Mouse (Mus musculus) kidney, adult 8-10 months (tissue): ENCODE measurements around the gene Etfbkmt.
"Not testable (repeated sequence)": the region's sequence is repeated elsewhere in the genome, so short reads cannot be mapped to it uniquely, and the experiment has no call there.

ENCODE experiments used
- DNase-seq, 2 experiments: peaks; one replicate each; pipeline ENCODE4 v3.0.0; 2022

Gene Etfbkmt

GRCm38 (mm10) chr6:149134391-149135150 is 5.1 kb upstream of the Etfbkmt start:
- DNase-seq, result no peak

GRCm38 (mm10) chr6:149135631-149136030 is 4.0 kb upstream of the Etfbkmt start:
- DNase-seq, result no peak

- no peak for DNase-seq
Observed at GRCm38 (mm10) chr6:149137936-149138335, 1.7 kb upstream of the Etfbkmt start.

- DNase-seq, result no peak
Observed at GRCm38 (mm10) chr6:149139011-149139410, 638 bp upstream of the Etfbkmt start.

GRCm38 (mm10) chr6:149141393-149142173 is 1.9 kb downstream of the Etfbkmt start:
- DNase-seq, result peak; percentile 85 to 88

- peak in 1 of 2 experiments; percentile 55 for DNase-seq
Observed at GRCm38 (mm10) chr6:149145143-149145542, 5.5 kb downstream of the Etfbkmt start.

- peak; percentile 62 to 76 for DNase-seq
Observed at GRCm38 (mm10) chr6:149148436-149149229, 9.0 kb downstream of the Etfbkmt start.

- no peak for DNase-seq
Observed at GRCm38 (mm10) chr6:149152119-149152518, 12.5 kb downstream of the Etfbkmt start.

GRCm38 (mm10) chr6:149153473-149154115 is 13.9 kb downstream of the Etfbkmt start:
- DNase-seq, result no peak

GRCm38 (mm10) chr6:149154116-149155030 is 14.7 kb downstream of the Etfbkmt start:
- DNase-seq, result no peak

GRCm38 (mm10) chr6:149155031-149155841 is 15.6 kb downstream of the Etfbkmt start:
- peak; percentile 61 for DNase-seq

GRCm38 (mm10) chr6:149167038-149167437 is 27.4 kb downstream of the Etfbkmt start:
- not testable (repeated sequence) for DNase-seq

GRCm38 (mm10) chr6:149167672-149168071 is 28.0 kb downstream of the Etfbkmt start:
- DNase-seq, result no peak

GRCm38 (mm10) chr6:149168436-149168835 is 28.8 kb downstream of the Etfbkmt start:
- DNase-seq, result no peak

GRCm38 (mm10) chr6:149169965-149170364 is 30.3 kb downstream of the Etfbkmt start:
- DNase-seq, result not testable (repeated sequence)

GRCm38 (mm10) chr6:149173831-149174625 is 34.4 kb downstream of the Etfbkmt start:
- DNase-seq, result no peak

GRCm38 (mm10) chr6:149174932-149175570 is 35.4 kb downstream of the Etfbkmt start:
- DNase-seq, result no peak

GRCm38 (mm10) chr6:149179064-149179463 is 39.4 kb downstream of the Etfbkmt start:
- no peak for DNase-seq

GRCm38 (mm10) chr6:149184007-149184406 is 44.4 kb downstream of the Etfbkmt start:
- no peak for DNase-seq
